Mouse (Mus musculus) embryonic facial prominence, embryonic 13.5 days (tissue): ENCODE measurements around the gene Veph1. TPM values are rescaled to one million over a fixed set of nuclear protein-coding genes. Genes with fewer than 3 reads are reported as not detected.

ENCODE experiments used
- ATAC-seq: fragments of 200-750 bp; cut with Nextera tagmentation; 2 replicates; pipeline ENCODE4 v1.8.0; 2017; ENCODE audit warnings: low read depth; ENCODE audit not compliant: insufficient number of reproducible peaks, insufficient read depth, low FRiP score, low TSS enrichment
- H3K27ac ChIP-seq: fragments of 300-500 bp; sonication (generic); 2 replicates; pipeline ENCODE4 v1.5.1; 2015; ENCODE audit warnings: moderate library complexity, mild to moderate bottlenecking, inconsistent platforms
- H3K27me3 ChIP-seq: fragments of 300-500 bp; sonication (generic); 2 replicates; pipeline ENCODE4 v1.6.1; 2015; ENCODE audit warnings: mild to moderate bottlenecking, inconsistent platforms
- H3K36me3 ChIP-seq: fragments of 300-500 bp; sonication (generic); 2 replicates; pipeline ENCODE4 v1.6.1; 2015; ENCODE audit warnings: mild to moderate bottlenecking, inconsistent platforms
- H3K4me1 ChIP-seq: fragments of 300-500 bp; sonication (generic); 2 replicates; pipeline ENCODE4 v1.6.1; 2015; ENCODE audit warnings: inconsistent platforms
- H3K4me2 ChIP-seq: fragments of 300-500 bp; sonication (generic); 2 replicates; pipeline ENCODE4 v1.6.1; 2015; ENCODE audit warnings: moderate library complexity, mild to moderate bottlenecking, inconsistent platforms
- H3K4me3 ChIP-seq: fragments of 300-500 bp; sonication (generic); 2 replicates; pipeline ENCODE4 v1.5.1; 2015; ENCODE audit warnings: mild to moderate bottlenecking, inconsistent platforms
- H3K9ac ChIP-seq: fragments of 300-500 bp; sonication (generic); 2 replicates; pipeline ENCODE4 v1.6.1; 2015; ENCODE audit warnings: mild to moderate bottlenecking, inconsistent platforms
- H3K9me3 ChIP-seq: fragments of 300-500 bp; sonication (generic); 2 replicates; pipeline ENCODE4 v1.6.1; 2016; ENCODE audit warnings: inconsistent platforms
- WGBS: fragments of 180-500 bp; shearing (Covaris S2); methylation state at CpG from one replicate; pipeline ENCODE4 v1.1.7; 2015; ENCODE audit warnings: mixed read lengths; 5-methylcytosine and 5-hydroxymethylcytosine counted together
- polyA plus RNA-seq: library from polyadenylated mRNA; unstranded; fragments of >200 nt; fragmentation: Nextera tagmentation; extraction: Ambion mirVana; gene quantifications from 2 replicates; pipeline ENCODE4 v1.2.1, GENCODE M21; 2015

Veph1 gene
- polyA plus RNA-seq, 1 experiment from 2014 or later = 2.8 TPM

DNA sequence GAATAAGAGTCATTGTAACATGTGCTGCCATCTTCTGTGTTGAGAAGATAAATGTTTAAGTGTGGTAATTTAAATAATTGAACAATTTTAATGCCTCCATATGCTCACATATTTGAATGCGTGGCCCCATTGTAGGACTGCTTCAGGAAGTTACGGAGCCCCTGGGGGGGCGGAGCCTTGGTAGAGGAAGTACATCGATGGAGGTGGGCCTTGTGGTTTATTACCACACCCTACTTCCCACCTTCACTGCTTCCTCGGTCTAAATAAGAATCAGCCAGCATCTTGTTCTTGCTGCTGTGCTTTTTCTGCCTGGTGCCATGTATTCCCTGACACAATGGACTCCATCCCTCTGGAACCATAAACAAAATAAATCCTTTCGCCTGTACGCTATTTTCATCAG, 241.0 kb downstream of the Veph1 start:
- Histone ChIP-seq H3K27me3 (no peaks in the 10 kb centered on the region), H3K9ac (no peak overlapping the region), H3K4me2 (no peak overlapping the region), H3K4me1 (peaks cover 5% of the 10 kb centered on the region), H3K4me3 (no peak overlapping the region), H3K36me3 (no peaks in the 10 kb centered on the region), H3K27ac (no peak overlapping the region), H3K9me3 (no peaks in the 10 kb centered on the region)
- no peak for ATAC-seq
- 94% methylated on average over 7 of the region's 7 CpGs for WGBS

DNA sequence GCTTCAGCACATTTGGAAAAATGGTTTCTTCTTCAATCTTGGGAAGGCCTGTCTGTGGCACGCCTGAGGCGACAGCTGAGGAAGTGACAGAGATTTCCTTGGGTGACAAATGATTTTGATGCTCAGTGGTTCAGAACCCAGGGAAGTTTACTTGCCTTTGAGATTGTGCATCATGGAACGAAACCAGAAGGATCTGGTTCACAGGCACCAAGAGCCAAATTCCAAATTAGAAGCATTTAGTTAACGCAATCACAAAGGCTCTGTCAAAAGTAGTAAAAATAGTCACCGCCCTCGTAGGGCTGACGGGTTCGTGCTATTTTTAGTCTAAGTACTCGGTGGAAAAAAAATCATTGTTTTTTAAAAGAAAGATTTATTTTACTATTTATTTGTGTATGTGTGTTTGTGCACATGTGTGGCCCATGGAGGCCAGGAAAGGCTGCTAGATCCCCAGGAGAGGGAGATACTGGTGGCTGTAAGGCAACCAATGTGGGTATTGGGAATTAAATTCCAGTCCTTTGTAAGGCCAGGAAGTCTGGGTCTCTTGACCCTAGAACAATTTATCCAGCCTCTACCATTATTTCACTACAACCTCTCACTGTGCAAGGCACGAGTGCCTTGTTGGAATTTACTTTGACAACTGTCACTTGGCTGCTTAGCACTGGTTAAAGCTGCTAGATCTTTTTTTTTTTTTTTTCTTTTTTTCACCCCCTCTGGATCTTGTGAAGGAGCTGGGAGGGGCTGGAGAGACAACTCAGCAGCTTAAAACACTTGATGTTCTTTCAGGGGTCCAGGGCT, 246.3 kb downstream of the Veph1 start:
- 55% methylated on average over 10 of the region's 10 CpGs for WGBS
- no peak overlapping the region for H3K4me3 ChIP-seq
- H3K4me2 ChIP-seq = no peak overlapping the region
- ATAC-seq = no peak
- no peaks in the 10 kb centered on the region for H3K36me3 ChIP-seq
- H3K27ac ChIP-seq = no peak overlapping the region
- H3K9me3 ChIP-seq = no peaks in the 10 kb centered on the region
- no peak overlapping the region for H3K9ac ChIP-seq
- H3K27me3 ChIP-seq = no peaks in the 10 kb centered on the region
- H3K4me1 ChIP-seq = peaks cover 12% of the 10 kb centered on the region

DNA sequence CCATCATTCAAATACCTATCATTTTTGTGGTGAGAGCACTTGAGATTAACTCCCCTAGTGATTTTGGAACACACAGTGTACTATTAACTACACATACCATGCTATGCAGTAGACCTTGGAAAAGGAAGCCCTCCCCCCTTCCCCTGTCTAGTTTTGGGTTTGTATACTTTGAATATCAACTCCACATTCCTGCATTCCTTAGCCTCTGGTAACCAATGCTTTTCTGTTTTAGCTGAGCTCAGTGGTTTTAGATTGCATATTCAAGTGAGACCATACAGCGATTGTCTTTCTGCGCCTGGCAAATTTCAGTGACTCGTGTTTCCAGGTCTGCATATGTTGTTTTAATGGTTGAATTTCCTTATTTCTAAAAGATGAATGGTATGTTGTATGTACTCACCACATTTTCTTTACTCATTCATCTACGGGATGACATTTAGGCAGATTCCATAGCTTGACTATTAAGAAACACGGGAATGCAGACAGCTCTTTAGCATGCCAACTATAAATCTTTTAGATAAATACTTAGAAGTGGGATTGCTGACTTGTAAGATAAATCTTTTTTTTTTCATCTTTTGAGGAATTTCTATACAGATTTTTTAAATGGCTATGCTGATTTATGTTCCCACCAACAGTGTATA, 255.7 kb downstream of the Veph1 start:
- ATAC-seq = peak; percentile 83
- Histone ChIP-seq H3K27ac (peak overlapping the region; percentile 88), H3K4me3 (no peak overlapping the region), H3K9ac (no peak overlapping the region), H3K4me1 (peaks cover 19% of the 10 kb centered on the region), H3K27me3 (no peaks in the 10 kb centered on the region), H3K36me3 (no peaks in the 10 kb centered on the region), H3K9me3 (no peaks in the 10 kb centered on the region), H3K4me2 (no peak overlapping the region)
- WGBS = 22% methylated on average over 5 of the region's 5 CpGs

DNA sequence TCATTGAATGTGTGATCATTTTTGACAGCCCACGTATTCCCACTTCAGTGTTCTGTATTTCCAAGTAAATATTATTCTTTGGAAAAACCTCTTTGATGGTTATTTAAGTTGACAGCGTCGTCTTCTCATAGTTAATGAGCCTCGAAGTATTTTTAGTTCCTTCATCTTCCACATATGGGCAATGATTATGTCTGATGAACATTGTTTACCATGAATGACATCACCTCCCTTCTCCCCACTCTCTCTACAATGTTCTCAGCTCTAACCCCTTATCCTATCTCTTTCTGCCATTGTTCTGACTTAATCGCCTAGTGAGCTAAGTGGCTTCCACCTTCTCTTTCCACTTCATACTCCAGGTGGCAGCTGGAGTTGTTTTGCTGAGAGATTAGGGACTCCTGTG, 261.4 kb downstream of the Veph1 start:
- Histone ChIP-seq H3K9ac (no peak overlapping the region), H3K27ac (no peak overlapping the region), H3K27me3 (no peaks in the 10 kb centered on the region), H3K4me1 (peaks cover 10% of the 10 kb centered on the region), H3K9me3 (no peaks in the 10 kb centered on the region), H3K36me3 (no peaks in the 10 kb centered on the region), H3K4me2 (no peak overlapping the region), H3K4me3 (no peak overlapping the region)
- ATAC-seq = no peak
- WGBS = 71% methylated on average over 5 of the region's 5 CpGs

DNA sequence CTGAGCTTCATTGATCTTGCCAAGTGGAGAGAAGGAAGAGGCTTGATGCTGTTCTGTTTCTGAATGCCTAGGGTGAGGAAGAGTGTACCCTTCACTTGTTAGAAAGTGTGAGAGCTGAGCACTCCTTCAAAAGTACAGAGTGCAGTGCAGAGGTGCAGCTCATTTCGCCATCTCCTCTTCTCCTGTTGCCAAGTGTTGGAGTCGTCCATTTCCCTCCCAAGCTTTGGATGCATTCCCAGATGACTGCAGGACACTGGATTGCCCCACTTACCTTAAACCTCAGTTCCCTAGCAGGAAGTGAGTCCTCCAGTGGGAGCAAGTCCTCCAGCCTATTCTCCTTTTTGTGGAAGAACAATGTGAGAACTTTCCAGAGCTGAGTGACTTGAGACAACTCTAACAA, 263.3 kb downstream of the Veph1 start:
- WGBS = 64% methylated on average over 2 of the region's 2 CpGs
- H3K27ac ChIP-seq = no peak overlapping the region
- no peak for ATAC-seq

DNA sequence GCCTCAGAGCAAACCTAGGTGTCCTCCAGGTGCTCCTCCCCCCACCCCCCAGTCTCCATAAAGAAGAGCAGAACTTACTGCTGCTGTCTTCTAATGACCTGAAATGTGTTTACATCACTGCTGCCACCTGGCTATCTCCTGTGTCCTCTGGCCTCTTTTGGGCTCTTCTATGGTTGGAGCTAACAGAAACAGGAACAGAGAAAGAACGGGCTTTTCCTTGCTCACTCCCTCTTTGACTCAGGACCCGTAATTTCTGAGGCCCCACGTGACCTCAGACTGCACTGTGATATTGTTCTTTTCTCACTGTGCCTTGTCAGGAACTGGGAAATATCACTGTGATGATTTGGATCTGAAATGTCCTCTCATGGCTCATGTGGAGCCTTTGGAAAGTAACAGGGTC, 271.2 kb downstream of the Veph1 start:
- WGBS = 82% methylated on average over 3 of the region's 3 CpGs
- no peak overlapping the region for H3K9ac ChIP-seq
- no peak overlapping the region for H3K4me3 ChIP-seq
- H3K9me3 ChIP-seq = peaks cover 4% of the 10 kb centered on the region; the same call in 1 of the 2 replicates
- H3K4me2 ChIP-seq = no peak overlapping the region
- peaks cover 6% of the 10 kb centered on the region; the same call in 1 of the 2 replicates for H3K4me1 ChIP-seq
- H3K27me3 ChIP-seq = no peaks in the 10 kb centered on the region
- no peaks in the 10 kb centered on the region for H3K36me3 ChIP-seq
- no peak overlapping the region for H3K27ac ChIP-seq
- ATAC-seq = no peak

More for the DNA sequence above, 263.3 kb downstream of the Veph1 start:
- H3K4me3 ChIP-seq = no peak overlapping the region
- H3K36me3 ChIP-seq = no peaks in the 10 kb centered on the region
- no peak overlapping the region for H3K4me2 ChIP-seq
- no peak overlapping the region for H3K9ac ChIP-seq
- no peaks in the 10 kb centered on the region for H3K9me3 ChIP-seq
- peaks cover 7% of the 10 kb centered on the region; the same call in 1 of the 2 replicates for H3K4me1 ChIP-seq
- H3K27me3 ChIP-seq = no peaks in the 10 kb centered on the region

DNA sequence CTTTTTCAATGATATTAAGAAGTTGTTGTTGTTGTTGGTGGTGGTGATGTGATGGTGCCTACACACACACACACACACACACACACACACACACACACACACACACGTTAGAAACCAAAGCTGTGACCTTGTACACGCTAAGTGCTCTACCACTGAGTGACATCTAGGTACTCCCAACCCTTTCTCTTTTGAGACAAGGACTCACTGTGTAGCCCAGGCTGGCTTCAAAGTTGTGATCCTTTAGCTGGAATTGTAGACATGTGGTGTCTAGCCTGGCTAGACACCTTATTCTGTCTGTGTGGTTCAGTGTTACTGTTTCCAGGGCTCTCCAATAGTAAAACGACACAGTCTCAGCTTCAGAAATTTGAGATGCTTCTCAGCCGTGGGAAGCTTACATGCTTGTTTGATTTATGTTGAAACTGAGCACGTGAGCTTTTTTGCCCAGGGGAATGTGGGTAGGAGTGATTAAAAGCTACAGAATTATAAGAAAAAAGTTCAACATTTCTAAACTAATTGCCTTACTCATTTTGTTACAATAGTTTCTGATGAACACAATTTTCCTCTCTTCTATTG, 272.3 kb downstream of the Veph1 start:
- no peak overlapping the region for H3K27ac ChIP-seq
- WGBS = 37% methylated on average over 5 of the region's 5 CpGs
- no peak overlapping the region for H3K4me2 ChIP-seq
- H3K27me3 ChIP-seq = no peaks in the 10 kb centered on the region
- no peak overlapping the region for H3K4me3 ChIP-seq
- H3K36me3 ChIP-seq = no peaks in the 10 kb centered on the region
- H3K9me3 ChIP-seq = peaks cover 4% of the 10 kb centered on the region
- ATAC-seq = no peak; the same call in 1 of the 2 replicates
- no peak overlapping the region for H3K9ac ChIP-seq
- peaks cover 6% of the 10 kb centered on the region; the same call in 1 of the 2 replicates for H3K4me1 ChIP-seq

DNA sequence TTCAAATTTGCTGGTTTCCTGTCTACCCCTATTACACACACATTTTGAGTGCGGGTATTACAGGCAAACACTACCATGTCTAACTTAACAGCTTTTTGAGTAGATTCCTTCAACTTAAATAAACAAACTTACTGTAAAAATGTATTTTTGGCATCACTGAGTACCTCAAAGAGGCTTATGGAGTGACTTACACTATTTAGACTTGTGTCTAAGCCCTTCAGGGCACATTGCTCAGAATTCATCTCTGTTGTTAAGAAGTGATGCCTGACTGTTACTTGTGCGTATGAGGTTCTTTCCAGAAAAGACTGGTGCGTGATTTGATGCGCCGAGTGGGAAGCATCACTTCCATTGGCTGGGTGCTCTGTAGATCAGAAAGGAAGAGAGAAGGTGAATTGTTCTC, 277.5 kb downstream of the Veph1 start:
- 86% methylated on average over 5 of the region's 5 CpGs for WGBS
- no peak for ATAC-seq
- H3K27me3 ChIP-seq = no peaks in the 10 kb centered on the region
- H3K9ac ChIP-seq = no peak overlapping the region
- H3K9me3 ChIP-seq = peaks cover 4% of the 10 kb centered on the region
- H3K4me1 ChIP-seq = 0 out of 2 replicates have a peak, but pooled peaks cover under 1% of the 10 kb centered on the region
- no peak overlapping the region for H3K4me2 ChIP-seq
- H3K27ac ChIP-seq = no peak overlapping the region
- H3K36me3 ChIP-seq = no peaks in the 10 kb centered on the region
- no peak overlapping the region for H3K4me3 ChIP-seq

DNA sequence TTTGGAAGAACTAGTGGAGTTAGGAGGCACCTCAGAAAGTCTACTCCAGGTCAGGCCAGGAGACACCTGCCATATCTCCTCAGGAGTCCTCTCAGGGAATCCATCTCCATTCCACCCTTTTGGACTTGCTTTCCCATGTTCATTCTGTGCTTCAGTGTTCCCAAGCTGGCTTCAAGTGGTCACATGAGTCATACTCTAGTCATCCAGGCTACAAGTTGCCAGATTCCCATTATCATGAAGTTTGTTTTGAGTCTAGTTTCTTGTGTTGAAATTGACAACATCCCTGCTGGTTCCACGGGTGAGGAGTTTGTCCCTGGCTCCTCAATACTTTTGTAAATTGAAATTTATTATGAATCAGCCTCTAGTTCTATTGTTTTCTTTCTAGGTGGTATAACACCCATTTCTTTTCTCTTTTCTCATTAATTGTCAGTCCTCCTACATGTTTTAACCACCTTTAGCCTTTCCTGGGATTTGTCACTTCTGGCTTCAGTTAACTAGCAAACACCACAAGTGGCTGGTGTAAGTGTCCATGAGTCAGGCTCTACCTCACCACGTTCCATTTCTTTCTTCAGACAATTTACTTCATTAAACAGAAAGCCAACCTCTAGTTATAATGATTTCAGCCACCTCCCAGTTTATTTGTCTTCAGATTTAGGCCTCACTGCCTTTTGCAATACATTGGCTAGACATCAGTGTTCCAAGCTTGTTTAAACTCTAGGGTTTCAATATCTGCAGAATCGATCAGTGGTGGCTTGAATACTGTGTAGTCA, 288.8 kb downstream of the Veph1 start:
- ATAC-seq = no peak
- WGBS = 74% methylated on average over 3 of the region's 3 CpGs
- H3K9me3 ChIP-seq = 0 out of 2 replicates have a peak, but pooled peaks cover 3% of the 10 kb centered on the region
- H3K27me3 ChIP-seq = no peaks in the 10 kb centered on the region
- H3K4me3 ChIP-seq = no peak overlapping the region
- no peaks in the 10 kb centered on the region for H3K36me3 ChIP-seq
- 0 out of 2 replicates have a peak, but pooled peaks cover 10% of the 10 kb centered on the region for H3K4me1 ChIP-seq
- H3K4me2 ChIP-seq = no peak overlapping the region
- H3K27ac ChIP-seq = no peak overlapping the region
- no peak overlapping the region for H3K9ac ChIP-seq

DNA sequence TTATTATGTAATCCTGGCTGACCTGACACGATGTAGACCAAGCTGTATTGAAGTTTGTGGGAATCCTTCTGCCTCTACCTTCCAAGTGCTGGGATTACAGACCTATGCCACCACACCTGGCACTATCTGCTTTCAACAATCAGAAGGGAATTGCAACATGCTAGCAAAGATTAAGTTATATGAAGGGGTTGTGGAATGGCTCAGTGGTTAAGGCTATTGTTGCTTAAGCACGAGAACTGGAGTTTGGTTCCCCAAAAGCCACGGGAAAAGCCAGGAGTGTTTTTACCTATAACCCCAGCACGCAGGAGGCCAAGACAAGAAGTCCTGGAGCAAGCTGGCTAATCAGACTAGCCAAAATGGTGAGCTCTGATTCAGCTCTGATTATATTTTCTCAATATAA, 291.6 kb downstream of the Veph1 start:
- no peaks in the 10 kb centered on the region for H3K9me3 ChIP-seq

DNA sequence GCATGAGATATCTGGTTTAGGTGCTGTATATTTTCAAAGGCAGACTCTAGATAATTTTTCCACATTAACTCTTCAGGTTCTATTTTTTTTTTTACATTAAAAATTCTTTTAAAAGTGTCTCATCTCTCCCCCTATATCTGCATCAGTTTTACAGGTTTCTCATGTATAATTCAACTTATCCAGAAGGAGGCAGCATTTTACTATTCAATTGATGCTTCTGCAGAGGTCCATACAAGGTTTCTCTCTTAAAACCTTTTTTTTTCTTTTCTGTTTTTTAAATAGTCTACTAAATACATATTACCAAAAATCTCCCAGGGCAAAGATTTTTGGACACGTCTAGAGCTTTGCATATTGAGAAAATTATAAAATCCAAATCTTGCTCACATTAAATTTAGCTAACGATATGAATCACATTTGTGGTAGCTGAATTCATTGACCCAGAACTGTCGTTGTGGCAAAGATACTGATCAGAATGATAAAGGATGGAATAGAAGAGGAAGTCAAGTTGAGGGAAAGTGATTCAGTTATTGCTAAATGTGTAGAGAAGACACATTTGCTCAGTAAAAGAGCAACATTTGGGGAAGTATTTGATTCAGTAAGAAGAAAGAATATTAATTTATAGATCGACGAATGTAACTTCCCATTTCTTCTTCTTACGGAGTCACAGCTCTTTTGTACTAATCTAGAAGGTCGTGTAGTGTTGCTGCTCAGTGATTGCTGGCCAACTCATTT, 292.3 kb downstream of the Veph1 start:
- WGBS = 61% methylated on average over 7 of the region's 7 CpGs
- Histone ChIP-seq H3K27ac (no peak overlapping the region), H3K36me3 (no peaks in the 10 kb centered on the region), H3K4me2 (no peak overlapping the region), H3K9me3 (no peaks in the 10 kb centered on the region), H3K27me3 (no peaks in the 10 kb centered on the region), H3K4me3 (no peak overlapping the region), H3K9ac (no peak overlapping the region), H3K4me1 (0 out of 2 replicates have a peak, but pooled peaks cover 10% of the 10 kb centered on the region)
- ATAC-seq = no peak

More for the DNA sequence above, 291.6 kb downstream of the Veph1 start:
- 83% methylated on average over 4 of the region's 4 CpGs for WGBS
- no peak overlapping the region for H3K9ac ChIP-seq
- no peak overlapping the region for H3K4me3 ChIP-seq
- ATAC-seq = no peak
- no peak overlapping the region for H3K27ac ChIP-seq
- H3K27me3 ChIP-seq = no peaks in the 10 kb centered on the region
- 0 out of 2 replicates have a peak, but pooled peaks cover 10% of the 10 kb centered on the region for H3K4me1 ChIP-seq
- H3K36me3 ChIP-seq = no peaks in the 10 kb centered on the region
- H3K4me2 ChIP-seq = no peak overlapping the region
